Mouse (Mus musculus) liver, embryonic 12.5 days (tissue): ENCODE measurements around the gene Ppig. TPM values are rescaled to one million over a fixed set of nuclear protein-coding genes. Genes with fewer than 3 reads are reported as not detected.
A peak's percentile ranks its signal among the peaks of the same experiment; 100 is the strongest.

Experiments used
- ATAC-seq: fragments of 200-750 bp; cut with Nextera tagmentation; 2 replicates; pipeline ENCODE4 v1.8.0; 2017; ENCODE audit warnings: moderate number of reproducible peaks, mild to moderate bottlenecking, moderate library complexity
- H3K27ac ChIP-seq: fragments of 300-500 bp; sonication (generic); 2 replicates; pipeline ENCODE4 v1.5.1; 2016; ENCODE audit warnings: mild to moderate bottlenecking
- H3K27me3 ChIP-seq: fragments of 300-500 bp; sonication (generic); replicated peaks from 2 replicates; pipeline ENCODE4 v1.6.1; 2016; ENCODE audit warnings: mild to moderate bottlenecking, moderate library complexity
- H3K36me3 ChIP-seq: fragments of 300-500 bp; sonication (generic); 2 replicates; pipeline ENCODE4 v1.6.1; 2016; ENCODE audit warnings: mild to moderate bottlenecking, moderate library complexity
- H3K4me1 ChIP-seq: fragments of 300-500 bp; sonication (generic); 2 replicates; pipeline ENCODE4 v1.6.1; 2016
- H3K4me2 ChIP-seq: fragments of 300-500 bp; sonication (generic); 2 replicates; pipeline ENCODE4 v1.6.1; 2016; ENCODE audit warnings: mild to moderate bottlenecking, moderate library complexity
- H3K4me3 ChIP-seq: fragments of 300-500 bp; sonication (generic); 2 replicates; pipeline ENCODE4 v1.5.1; 2016; ENCODE audit warnings: mild to moderate bottlenecking, moderate library complexity
- H3K9ac ChIP-seq: fragments of 300-500 bp; sonication (generic); 2 replicates; pipeline ENCODE4 v1.6.1; 2016; ENCODE audit warnings: mild to moderate bottlenecking, moderate library complexity
- H3K9me3 ChIP-seq: fragments of 300-500 bp; sonication (generic); replicated peaks from 2 replicates; pipeline ENCODE4 v1.6.1; 2016; ENCODE audit warnings: mild to moderate bottlenecking, moderate library complexity
- WGBS: fragments of 180-500 bp; shearing (Covaris S2); methylation state at CpG from one replicate; pipeline ENCODE4 v1.1.7; 2016; ENCODE audit not compliant: insufficient replicate concordance; 5-methylcytosine and 5-hydroxymethylcytosine counted together
- polyA plus RNA-seq: library from polyadenylated mRNA; unstranded; fragments of >200 nt; fragmentation: Nextera tagmentation; extraction: Ambion mirVana; gene quantifications from 2 replicates; pipeline ENCODE4 v1.2.1, GENCODE M21; 2016

Gene Ppig
- polyA plus RNA-seq, 1 experiment from 2014 or later = 104 TPM

- Histone ChIP-seq H3K9ac (no peak overlapping the region), H3K27me3 (no peaks in the 10 kb centered on the region), H3K4me2 (peak overlapping the region; percentile 77; the same call in 1 of the 2 replicates), H3K36me3 (peaks cover 14% of the 10 kb centered on the region), H3K4me3 (0 out of 2 replicates have a peak overlapping the region, but pooled peaks have one; percentile 77), H3K27ac (no peak overlapping the region), H3K4me1 (peaks cover 15% of the 10 kb centered on the region), H3K9me3 (no peaks in the 10 kb centered on the region)
- no peak for ATAC-seq
- WGBS = 87% methylated on average over 14 of the region's 14 CpGs
Measured at GRCm38 (mm10) chr2:69712171-69712570, 10.2 kb upstream of the Ppig start.

GRCm38 (mm10) chr2:69712981-69713625, 9.2 kb upstream of the Ppig start, which contains the start of gene Fastkd1:
Gene Fastkd1 (minus strand): TSS chr2:69713516.
- no peaks in the 10 kb centered on the region for H3K27me3 ChIP-seq
- peak within 1 kb of the TSS; percentile 76 for H3K9ac ChIP-seq
- ATAC-seq = peak; percentile 99
- H3K4me3 ChIP-seq = peak within 1 kb of the TSS; percentile 77
- H3K27ac ChIP-seq = no peak within 1 kb of the TSS; the same call in 1 of the 2 replicates
- H3K4me1 ChIP-seq = peaks cover 15% of the 10 kb centered on the region
- H3K4me2 ChIP-seq = peak within 1 kb of the TSS; percentile 77
- WGBS = under 1% methylated on average over 39 of the region's 39 CpGs
- H3K9me3 ChIP-seq = no peaks in the 10 kb centered on the region
- H3K36me3 ChIP-seq = peaks cover 8% of the 10 kb centered on the region; the same call in 1 of the 2 replicates

GRCm38 (mm10) chr2:69713626-69714014, 8.7 kb upstream of the Ppig start:
- Histone ChIP-seq H3K27ac (no peak overlapping the region), H3K4me2 (peak overlapping the region; percentile 77), H3K9ac (no peak overlapping the region; the same call in 1 of the 2 replicates), H3K36me3 (peaks cover 8% of the 10 kb centered on the region; the same call in 1 of the 2 replicates), H3K4me3 (peak overlapping the region; percentile 77), H3K27me3 (0 out of 2 replicates have a peak, but pooled peaks cover 4% of the 10 kb centered on the region), H3K9me3 (no peaks in the 10 kb centered on the region), H3K4me1 (peaks cover 15% of the 10 kb centered on the region)
- 30% methylated on average over 4 of the region's 4 CpGs for WGBS
- no peak; the same call in 1 of the 2 replicates for ATAC-seq

GRCm38 (mm10) chr2:69714126-69714525, 8.2 kb upstream of the Ppig start:
- 56% methylated on average over 5 of the region's 5 CpGs for WGBS
- no peak overlapping the region for H3K9ac ChIP-seq
- H3K4me2 ChIP-seq = no peak overlapping the region; the same call in 1 of the 2 replicates
- H3K4me3 ChIP-seq = no peak overlapping the region
- H3K4me1 ChIP-seq = peaks cover 15% of the 10 kb centered on the region
- H3K27ac ChIP-seq = no peak overlapping the region
- H3K9me3 ChIP-seq = no peaks in the 10 kb centered on the region
- peaks cover 8% of the 10 kb centered on the region; the same call in 1 of the 2 replicates for H3K36me3 ChIP-seq
- ATAC-seq = no peak
- 0 out of 2 replicates have a peak, but pooled peaks cover 6% of the 10 kb centered on the region for H3K27me3 ChIP-seq

GRCm38 (mm10) chr2:69716483-69716882, 5.9 kb upstream of the Ppig start:
- no peaks in the 10 kb centered on the region for H3K36me3 ChIP-seq
- ATAC-seq = no peak
- WGBS = 61% methylated on average over 3 of the region's 3 CpGs

GRCm38 (mm10) chr2:69719121-69719520, 3.2 kb upstream of the Ppig start:
- peaks cover 11% of the 10 kb centered on the region for H3K4me1 ChIP-seq
- no peak overlapping the region for H3K4me2 ChIP-seq
- no peaks in the 10 kb centered on the region for H3K9me3 ChIP-seq
- H3K4me3 ChIP-seq = no peak overlapping the region
- WGBS = 69% methylated on average over 1 of the region's 1 CpGs
- no peak for ATAC-seq
- H3K27me3 ChIP-seq = peaks cover 28% of the 10 kb centered on the region
- H3K27ac ChIP-seq = no peak overlapping the region
- no peaks in the 10 kb centered on the region for H3K36me3 ChIP-seq
- H3K9ac ChIP-seq = no peak overlapping the region

More at GRCm38 (mm10) chr2:69716483-69716882, 5.9 kb upstream of the Ppig start:
- no peak overlapping the region for H3K9ac ChIP-seq
- H3K4me3 ChIP-seq = no peak overlapping the region
- H3K4me2 ChIP-seq = no peak overlapping the region
- peaks cover 26% of the 10 kb centered on the region for H3K27me3 ChIP-seq
- H3K9me3 ChIP-seq = no peaks in the 10 kb centered on the region
- H3K27ac ChIP-seq = no peak overlapping the region
- H3K4me1 ChIP-seq = peaks cover 9% of the 10 kb centered on the region

GRCm38 (mm10) chr2:69722650-69723518, 539 bp downstream of the Ppig start:
- Histone ChIP-seq H3K4me2 (peak overlapping the region; percentile 70), H3K9me3 (no peaks in the 10 kb centered on the region), H3K36me3 (peaks cover 2% of the 10 kb centered on the region; the same call in 1 of the 2 replicates), H3K4me3 (peak overlapping the region; percentile 97), H3K27ac (peak overlapping the region; percentile 89), H3K4me1 (peaks cover 20% of the 10 kb centered on the region), H3K27me3 (peaks cover 28% of the 10 kb centered on the region), H3K9ac (peak overlapping the region; percentile 93)
- ATAC-seq = peak; percentile 90
- WGBS = under 1% methylated on average over 86 of the region's 91 CpGs

- Histone ChIP-seq H3K4me3 (peak overlapping the region; percentile 97), H3K4me1 (peaks cover 20% of the 10 kb centered on the region), H3K4me2 (peak overlapping the region; percentile 70), H3K36me3 (peaks cover 2% of the 10 kb centered on the region; the same call in 1 of the 2 replicates), H3K9me3 (no peaks in the 10 kb centered on the region), H3K27me3 (peaks cover 25% of the 10 kb centered on the region), H3K27ac (peak overlapping the region; percentile 89), H3K9ac (peak overlapping the region; percentile 93)
- under 1% methylated on average over 13 of the region's 13 CpGs for WGBS
- ATAC-seq = no peak
Measured at GRCm38 (mm10) chr2:69723519-69723825, 1.1 kb downstream of the Ppig start.

- H3K27ac ChIP-seq = no peak overlapping the region
- H3K36me3 ChIP-seq = peaks cover 83% of the 10 kb centered on the region
- H3K4me1 ChIP-seq = no peaks in the 10 kb centered on the region
- H3K9me3 ChIP-seq = peaks cover 4% of the 10 kb centered on the region; the same call in 1 of the 2 replicates
- ATAC-seq = no peak
- H3K27me3 ChIP-seq = no peaks in the 10 kb centered on the region
- H3K9ac ChIP-seq = no peak overlapping the region
- H3K4me2 ChIP-seq = no peak overlapping the region
- H3K4me3 ChIP-seq = no peak overlapping the region
- WGBS = 75% methylated on average over 1 of the region's 1 CpGs
Measured at GRCm38 (mm10) chr2:69745091-69745490, 22.7 kb downstream of the Ppig start.

- Histone ChIP-seq H3K27me3 (no peaks in the 10 kb centered on the region), H3K9me3 (no peaks in the 10 kb centered on the region), H3K4me3 (no peak overlapping the region), H3K4me1 (no peaks in the 10 kb centered on the region), H3K27ac (no peak overlapping the region), H3K9ac (no peak overlapping the region), H3K4me2 (no peak overlapping the region), H3K36me3 (no peaks in the 10 kb centered on the region)
- ATAC-seq = no peak
- WGBS = 62% methylated on average over 5 of the region's 5 CpGs
Measured at GRCm38 (mm10) chr2:69760980-69761379, 38.6 kb downstream of the Ppig start.

GRCm38 (mm10) chr2:69763340-69763739, 41.0 kb downstream of the Ppig start:
- no peak for ATAC-seq
- Histone ChIP-seq H3K9ac (no peak overlapping the region), H3K36me3 (no peaks in the 10 kb centered on the region), H3K4me1 (no peaks in the 10 kb centered on the region), H3K27me3 (no peaks in the 10 kb centered on the region), H3K27ac (no peak overlapping the region), H3K9me3 (no peaks in the 10 kb centered on the region), H3K4me3 (no peak overlapping the region), H3K4me2 (no peak overlapping the region)
- 74% methylated on average over 4 of the region's 4 CpGs for WGBS

GRCm38 (mm10) chr2:69764716-69765115, 42.4 kb downstream of the Ppig start:
- no peak overlapping the region for H3K4me3 ChIP-seq
- H3K27me3 ChIP-seq = no peaks in the 10 kb centered on the region
- ATAC-seq = no peak
- H3K9ac ChIP-seq = no peak overlapping the region
- H3K9me3 ChIP-seq = no peaks in the 10 kb centered on the region
- 59% methylated on average over 1 of the region's 1 CpGs for WGBS
- H3K4me1 ChIP-seq = no peaks in the 10 kb centered on the region
- no peaks in the 10 kb centered on the region for H3K36me3 ChIP-seq
- H3K27ac ChIP-seq = no peak overlapping the region
- no peak overlapping the region for H3K4me2 ChIP-seq
